Mouse (Mus musculus) ES-Bruce4 (cell line): ENCODE measurements around the gene Tomm40l. TPM values are rescaled to one million over a fixed set of nuclear protein-coding genes. Genes with fewer than 3 reads are reported as not detected.

Source experiments
- H3K27ac ChIP-seq: 2 replicates; pipeline ENCODE4 v1.5.1; 2012; ENCODE audit warnings: low read length, inconsistent platforms; ENCODE audit not compliant: insufficient read depth
- H3K27me3 ChIP-seq: 2 replicates; pipeline ENCODE4 v1.6.1; 2012; ENCODE audit warnings: mild to moderate bottlenecking, low read length, inconsistent platforms; ENCODE audit not compliant: control insufficient read depth, poor library complexity, insufficient read depth, severe bottlenecking
- H3K36me3 ChIP-seq: 2 replicates; pipeline ENCODE4 v1.6.1; 2012; ENCODE audit warnings: inconsistent platforms, mild to moderate bottlenecking, low read length, moderate library complexity; ENCODE audit not compliant: control insufficient read depth, poor library complexity, insufficient read depth, severe bottlenecking
- H3K4me1 ChIP-seq: one replicate; pipeline ENCODE4 v1.8.1; 2011; ENCODE audit warnings: low read length; ENCODE audit not compliant: control insufficient read depth, insufficient read depth
- H3K4me3 ChIP-seq: 2 replicates; pipeline ENCODE4 v1.5.1; 2011; ENCODE audit warnings: low read depth, mild to moderate bottlenecking, low read length
- H3K9ac ChIP-seq: 2 replicates; pipeline ENCODE4 v1.6.1; 2012; ENCODE audit warnings: low read depth, mild to moderate bottlenecking, inconsistent platforms; ENCODE audit not compliant: poor library complexity, severe bottlenecking
- H3K9me3 ChIP-seq: replicated peaks from 2 replicates; pipeline ENCODE4 v1.6.1; 2012; ENCODE audit warnings: mild to moderate bottlenecking, low read length, inconsistent platforms; ENCODE audit not compliant: control insufficient read depth, poor library complexity, insufficient read depth, severe bottlenecking
- CTCF ChIP-seq: IDR thresholded peaks from one replicate; pipeline ENCODE4 v1.8.1; 2011; ENCODE audit warnings: low read depth, low read length
- EP300 ChIP-seq: IDR thresholded peaks from 2 replicates; pipeline ENCODE4 v1.6.1; 2011; ENCODE audit warnings: low read depth, low read length; ENCODE audit not compliant: insufficient read depth
- POLR2A ChIP-seq: IDR thresholded peaks from one replicate; pipeline ENCODE4 v1.8.1; 2011; ENCODE audit warnings: low read length; ENCODE audit not compliant: insufficient read depth
- polyA plus RNA-seq: library from polyadenylated mRNA; stranded (reverse); fragments of >200 nt; gene quantifications from 2 replicates; pipeline ENCODE4 v1.2.4, GENCODE M21; 2011; ENCODE audit warnings: low read depth; ENCODE audit not compliant: missing spikeins, insufficient read depth, insufficient read length

The Tomm40l gene
- polyA plus RNA-seq, 1 experiment, result 25.1 TPM

- TF ChIP-seq EP300 (no peak), CTCF (no peak), POLR2A (no peak)
- Histone ChIP-seq H3K4me1 (peaks cover 2% of the 10 kb centered on the region), H3K9ac (no peak overlapping the region), H3K36me3 (peaks cover 3% of the 10 kb centered on the region; the same call in 1 of the 2 replicates), H3K4me3 (no peak overlapping the region), H3K27me3 (no peaks in the 10 kb centered on the region), H3K9me3 (no peaks in the 10 kb centered on the region), H3K27ac (no peak overlapping the region)
These were observed 5.9 kb downstream of the Tomm40l start for GRCm38 (mm10) chr1:171216241-171216955.

- no peak within 1 kb of the TSS for H3K9ac ChIP-seq
- no peak within 1 kb of the TSS for H3K4me3 ChIP-seq
- TF ChIP-seq POLR2A, result no peak
- TF ChIP-seq CTCF, result no peak
- no peak for TF ChIP-seq EP300
- H3K9me3 ChIP-seq, result no peaks in the 10 kb centered on the region
- H3K27me3 ChIP-seq, result no peaks in the 10 kb centered on the region
- no peaks in the 10 kb centered on the region for H3K4me1 ChIP-seq
- H3K36me3 ChIP-seq, result no peaks in the 10 kb centered on the region
- no peak within 1 kb of the TSS for H3K27ac ChIP-seq
These were observed 8.4 kb downstream of the Tomm40l start, which contains the start of gene Nr1i3 for GRCm38 (mm10) chr1:171213801-171214496. Nr1i3 (plus strand) TSS chr1:171213970.

- H3K27ac ChIP-seq, result no peak overlapping the region
- no peaks in the 10 kb centered on the region for H3K9me3 ChIP-seq
- no peaks in the 10 kb centered on the region for H3K4me1 ChIP-seq
- H3K27me3 ChIP-seq, result no peaks in the 10 kb centered on the region
- no peak overlapping the region for H3K9ac ChIP-seq
- no peak for TF ChIP-seq EP300
- TF ChIP-seq POLR2A, result no peak
- TF ChIP-seq CTCF, result no peak
- H3K4me3 ChIP-seq, result no peak overlapping the region
- H3K36me3 ChIP-seq, result no peaks in the 10 kb centered on the region
These were observed 9.5 kb downstream of the Tomm40l start for GRCm38 (mm10) chr1:171212854-171213253.

DNA sequence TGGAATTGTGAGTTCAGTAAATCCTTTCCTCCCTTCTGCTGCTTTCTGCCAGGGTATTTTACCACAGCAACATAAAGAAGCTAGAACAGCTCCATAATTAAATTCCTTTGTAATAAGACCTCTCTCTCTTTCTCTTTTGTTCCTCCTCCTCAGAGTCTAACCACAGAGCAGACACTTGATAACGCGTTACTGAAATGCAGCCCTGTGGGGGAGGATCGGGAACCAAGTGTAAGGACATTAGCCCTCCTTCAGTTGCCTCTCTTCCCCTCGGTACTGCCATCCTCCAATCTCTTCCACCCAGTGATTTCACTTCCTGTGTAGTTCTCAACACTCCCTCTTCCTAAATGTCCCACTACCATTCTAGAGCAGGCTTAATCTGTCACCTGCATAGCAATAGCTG is 12.9 kb downstream of the Tomm40l start:
- TF ChIP-seq EP300, result no peak
- no peak for TF ChIP-seq CTCF
- TF ChIP-seq POLR2A, result no peak
- H3K36me3 ChIP-seq, result no peaks in the 10 kb centered on the region
- H3K9ac ChIP-seq, result no peak overlapping the region
- H3K27ac ChIP-seq, result no peak overlapping the region
- no peaks in the 10 kb centered on the region for H3K27me3 ChIP-seq
- no peaks in the 10 kb centered on the region for H3K9me3 ChIP-seq
- no peaks in the 10 kb centered on the region for H3K4me1 ChIP-seq
- no peak overlapping the region for H3K4me3 ChIP-seq

DNA sequence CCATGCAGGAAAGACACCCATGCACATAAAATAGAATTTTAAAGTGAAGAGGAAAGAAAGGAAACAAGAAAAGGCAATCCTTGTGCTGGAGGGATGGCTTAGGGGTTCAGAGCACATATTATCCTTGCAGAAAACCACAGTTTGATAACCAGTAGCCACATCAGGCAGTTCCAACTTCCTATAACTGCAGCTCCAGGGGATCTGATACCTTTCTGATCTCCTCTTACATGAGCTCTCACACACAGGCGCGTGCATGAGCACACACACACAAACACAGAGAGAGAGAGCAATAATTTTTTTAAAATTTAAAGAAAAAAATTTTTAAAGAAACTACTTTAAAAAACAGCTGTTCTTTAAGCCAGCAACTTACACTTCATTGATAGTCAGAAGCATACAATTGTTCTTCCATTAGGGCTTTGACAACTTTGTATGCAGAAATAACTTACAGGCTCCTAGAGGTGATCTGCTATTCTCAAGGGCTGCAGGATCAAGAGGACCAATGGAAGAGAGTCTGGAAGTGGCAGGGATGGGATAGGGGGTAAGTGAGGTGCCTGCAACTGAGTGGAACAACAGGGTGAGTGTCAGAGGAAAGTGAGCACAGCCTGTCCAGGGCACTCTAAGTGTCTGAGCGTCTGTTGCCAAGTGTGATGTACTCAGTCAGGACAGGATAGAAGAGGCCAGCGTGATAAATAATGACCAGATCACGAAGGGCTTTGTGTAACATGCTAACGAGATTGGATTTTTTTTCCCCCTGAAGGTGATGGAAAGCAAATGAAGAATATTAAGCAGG is 16.4 kb downstream of the Tomm40l start:
- no peaks in the 10 kb centered on the region for H3K4me1 ChIP-seq
- no peak overlapping the region for H3K9ac ChIP-seq
- no peaks in the 10 kb centered on the region for H3K9me3 ChIP-seq
- H3K27ac ChIP-seq, result no peak overlapping the region
- TF ChIP-seq CTCF (no peak), POLR2A (no peak)
- no peak overlapping the region for H3K4me3 ChIP-seq
- H3K36me3 ChIP-seq, result no peaks in the 10 kb centered on the region
- no peaks in the 10 kb centered on the region for H3K27me3 ChIP-seq

DNA sequence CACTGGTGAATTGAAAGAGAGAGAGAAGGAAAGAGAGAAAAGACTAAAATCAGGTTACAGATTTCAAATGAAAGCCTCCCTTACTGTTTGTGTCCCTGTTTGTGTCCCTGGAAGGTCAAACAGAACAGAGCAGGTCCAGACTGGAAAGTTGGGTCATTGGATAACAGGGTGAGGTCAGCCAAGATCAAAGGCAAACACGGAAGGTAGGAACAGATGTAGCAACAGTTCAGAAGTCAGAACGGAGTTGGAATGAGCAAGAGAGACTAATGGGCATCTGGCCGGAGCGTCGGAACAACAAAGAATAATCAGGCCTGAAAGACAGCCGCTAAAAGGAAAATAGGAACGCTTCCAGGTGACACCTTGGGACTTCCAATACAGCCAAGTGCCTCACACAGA is 18.1 kb downstream of the Tomm40l start:
- H3K4me3 ChIP-seq, result no peak overlapping the region
- no peaks in the 10 kb centered on the region for H3K27me3 ChIP-seq
- no peaks in the 10 kb centered on the region for H3K4me1 ChIP-seq
- no peak overlapping the region for H3K27ac ChIP-seq
- no peaks in the 10 kb centered on the region for H3K9me3 ChIP-seq
- no peak overlapping the region for H3K9ac ChIP-seq
- H3K36me3 ChIP-seq, result no peaks in the 10 kb centered on the region
- TF ChIP-seq POLR2A (no peak), CTCF (no peak), EP300 (no peak)
